Mouse (Mus musculus): ENCODE measurements around the gene Pik3cb.

GRCm38 (mm10) chr9:98999881-99000339 lies 140.5 kb downstream of the Pik3cb start:
- TF ChIP-seq CTCF (IDR thresholded peaks at IDR 0.05; ENCODE audit: low read depth) = no peak
- TF ChIP-seq EP300 (IDR thresholded peaks at IDR 0.05; ENCODE audit: low read depth) = no peak
